Mouse (Mus musculus): Measurements from ENCODE around the gene Pard3.
A peak's percentile ranks its signal among the peaks of the same experiment; 100 is the strongest.

Gene Pard3

GRCm38 (mm10) chr8:127543676-127544075 is 480.0 kb downstream of the Pard3 start:
- no peak for DNase-seq (ENCODE audit: low spot score in 2 of 2)

- no peak for DNase-seq (ENCODE audit: low spot score in 2 of 2)
These were observed 482.5 kb downstream of the Pard3 start for GRCm38 (mm10) chr8:127546161-127546560.

GRCm38 (mm10) chr8:127550928-127551327 is 487.2 kb downstream of the Pard3 start:
- DNase-seq (ENCODE audit: low spot score in 2 of 2), result no peak

GRCm38 (mm10) chr8:127552161-127552595 is 488.5 kb downstream of the Pard3 start:
- peak; percentile 50 to 61 for DNase-seq (ENCODE audit: low spot score in 2 of 2)

- DNase-seq (ENCODE audit: low spot score in 2 of 2), result no peak
These were observed 489.1 kb downstream of the Pard3 start for GRCm38 (mm10) chr8:127552836-127553235.

- DNase-seq (ENCODE audit: low spot score in 2 of 2), result no peak
These were observed 489.9 kb downstream of the Pard3 start for GRCm38 (mm10) chr8:127553582-127553981.

GRCm38 (mm10) chr8:127555795-127556194 is 492.1 kb downstream of the Pard3 start:
- no peak for DNase-seq (ENCODE audit: low spot score in 2 of 2)

GRCm38 (mm10) chr8:127556964-127557363 is 493.3 kb downstream of the Pard3 start:
- no peak for DNase-seq (ENCODE audit: low spot score in 2 of 2)

- DNase-seq (ENCODE audit: low spot score in 2 of 2), result no peak
These were observed 493.9 kb downstream of the Pard3 start for GRCm38 (mm10) chr8:127557566-127557965.

- no peak for DNase-seq (ENCODE audit: low spot score in 2 of 2)
These were observed 499.9 kb downstream of the Pard3 start for GRCm38 (mm10) chr8:127563634-127564033.

GRCm38 (mm10) chr8:127564426-127564825 is 500.7 kb downstream of the Pard3 start:
- DNase-seq (ENCODE audit: low spot score in 2 of 2), result no peak

- no peak for DNase-seq (ENCODE audit: low spot score in 2 of 2)
These were observed 505.5 kb downstream of the Pard3 start for GRCm38 (mm10) chr8:127569212-127569611.

- DNase-seq (ENCODE audit: low spot score in 2 of 2), result no peak
These were observed 506.8 kb downstream of the Pard3 start for GRCm38 (mm10) chr8:127570527-127570926.

- no peak for DNase-seq (ENCODE audit: low spot score in 2 of 2)
These were observed 508.8 kb downstream of the Pard3 start for GRCm38 (mm10) chr8:127572493-127572892.

- no peak for DNase-seq (ENCODE audit: low spot score in 2 of 2)
These were observed 513.0 kb downstream of the Pard3 start for GRCm38 (mm10) chr8:127576657-127577056.

GRCm38 (mm10) chr8:127577656-127578055 is 514.0 kb downstream of the Pard3 start:
- DNase-seq (ENCODE audit: low spot score in 2 of 2), result no peak

- DNase-seq (ENCODE audit: low spot score in 2 of 2), result no peak
These were observed 515.7 kb downstream of the Pard3 start for GRCm38 (mm10) chr8:127579436-127579835.

- no peak for DNase-seq (ENCODE audit: low spot score in 2 of 2)
These were observed 519.7 kb downstream of the Pard3 start for GRCm38 (mm10) chr8:127583429-127583828.

GRCm38 (mm10) chr8:127585618-127586017 is 521.9 kb downstream of the Pard3 start:
- DNase-seq (ENCODE audit: low spot score in 2 of 2), result no peak

- DNase-seq (ENCODE audit: low spot score in 2 of 2), result no peak
These were observed 523.0 kb downstream of the Pard3 start for GRCm38 (mm10) chr8:127586681-127587080.

GRCm38 (mm10) chr8:127588313-127588712 is 524.6 kb downstream of the Pard3 start:
- DNase-seq (ENCODE audit: low spot score in 2 of 2), result peak in 1 of 2 experiments; percentile 36

- peak; percentile 32 to 39 for DNase-seq (ENCODE audit: low spot score in 2 of 2)
These were observed 525.6 kb downstream of the Pard3 start for GRCm38 (mm10) chr8:127589291-127589690.

- DNase-seq (ENCODE audit: low spot score in 2 of 2), result no peak
These were observed 527.0 kb downstream of the Pard3 start for GRCm38 (mm10) chr8:127590674-127591186.

Data from right cerebral cortex, postnatal 10 days (tissue).